Mouse (Mus musculus): ENCODE results near the gene Tmem231. TPM values are rescaled to one million over a fixed set of nuclear protein-coding genes. Genes with fewer than 3 reads are reported as not detected.

Tmem231 gene
- polyA plus RNA-seq, 1 experiment from 2014 or later, result 5.0 TPM

- H3K27me3 ChIP-seq (ENCODE audit: control insufficient read depth, insufficient read depth, low read length), result no peaks in the 10 kb centered on the region
- no peak overlapping the region for H3K9ac ChIP-seq (ENCODE audit: low read depth, low read length)
- no peak for ATAC-seq (replicated peaks; ENCODE audit: insufficient number of reproducible peaks, low FRiP score, low TSS enrichment)
- no peak overlapping the region for H3K4me3 ChIP-seq (ENCODE audit: low read depth, low read length)
- H3K4me2 ChIP-seq, result no peak overlapping the region
- WGBS (ENCODE audit: insufficient replicate concordance), result 77% methylated on average over 3 of the region's 3 CpGs
- no peaks in the 10 kb centered on the region for H3K36me3 ChIP-seq (ENCODE audit: control insufficient read depth, insufficient read depth, low read length)
- peaks cover 4% of the 10 kb centered on the region; the same call in 1 of the 2 replicates for H3K4me1 ChIP-seq (ENCODE audit: control insufficient read depth, insufficient read depth, low read length)
- H3K9me3 ChIP-seq (replicated peaks; ENCODE audit: control insufficient read depth, low read length), result no peaks in the 10 kb centered on the region
- no peak overlapping the region for H3K27ac ChIP-seq (ENCODE audit: low read depth, low read length)
These were observed 62.4 kb downstream of the Tmem231 start for GRCm38 (mm10) chr8:111871278-111871677.

- H3K27ac ChIP-seq (ENCODE audit: low read depth, low read length), result no peak overlapping the region
- H3K4me2 ChIP-seq, result no peak overlapping the region
- H3K36me3 ChIP-seq (ENCODE audit: control insufficient read depth, insufficient read depth, low read length), result no peaks in the 10 kb centered on the region; the same call in 1 of the 2 replicates
- no peaks in the 10 kb centered on the region for H3K9me3 ChIP-seq (replicated peaks; ENCODE audit: control insufficient read depth, low read length)
- H3K4me1 ChIP-seq (ENCODE audit: control insufficient read depth, insufficient read depth, low read length), result no peaks in the 10 kb centered on the region
- no peaks in the 10 kb centered on the region for H3K27me3 ChIP-seq (ENCODE audit: control insufficient read depth, insufficient read depth, low read length)
- no peak overlapping the region for H3K4me3 ChIP-seq (ENCODE audit: low read depth, low read length)
- no peak for ATAC-seq (replicated peaks; ENCODE audit: insufficient number of reproducible peaks, low FRiP score, low TSS enrichment)
- 83% methylated on average over 3 of the region's 3 CpGs for WGBS (ENCODE audit: insufficient replicate concordance)
- H3K9ac ChIP-seq (ENCODE audit: low read depth, low read length), result no peak overlapping the region
These were observed 63.3 kb downstream of the Tmem231 start for GRCm38 (mm10) chr8:111870379-111870778.

GRCm38 (mm10) chr8:111868664-111869063, 65.0 kb downstream of the Tmem231 start:
- Histone ChIP-seq H3K27ac (ENCODE audit: low read depth, low read length) (no peak overlapping the region), H3K4me2 (no peak overlapping the region), H3K4me3 (ENCODE audit: low read depth, low read length) (no peak overlapping the region), H3K4me1 (ENCODE audit: control insufficient read depth, insufficient read depth, low read length) (no peaks in the 10 kb centered on the region), H3K9me3 (replicated peaks; ENCODE audit: control insufficient read depth, low read length) (no peaks in the 10 kb centered on the region), H3K27me3 (ENCODE audit: control insufficient read depth, insufficient read depth, low read length) (no peaks in the 10 kb centered on the region), H3K9ac (ENCODE audit: low read depth, low read length) (no peak overlapping the region), H3K36me3 (ENCODE audit: control insufficient read depth, insufficient read depth, low read length) (no peaks in the 10 kb centered on the region; the same call in 1 of the 2 replicates)
- ATAC-seq (replicated peaks; ENCODE audit: insufficient number of reproducible peaks, low FRiP score, low TSS enrichment), result no peak
- 51% methylated on average over 2 of the region's 2 CpGs for WGBS (ENCODE audit: insufficient replicate concordance)

- no peak overlapping the region for H3K4me2 ChIP-seq
- H3K9ac ChIP-seq (ENCODE audit: low read depth, low read length), result no peak overlapping the region
- H3K36me3 ChIP-seq (ENCODE audit: control insufficient read depth, insufficient read depth, low read length), result no peaks in the 10 kb centered on the region; the same call in 1 of the 2 replicates
These were observed 67.8 kb downstream of the Tmem231 start for GRCm38 (mm10) chr8:111865857-111866256.

GRCm38 (mm10) chr8:111865130-111865852, 68.4 kb downstream of the Tmem231 start:
- H3K4me2 ChIP-seq, result no peak overlapping the region
- no peaks in the 10 kb centered on the region for H3K4me1 ChIP-seq (ENCODE audit: control insufficient read depth, insufficient read depth, low read length)
- no peaks in the 10 kb centered on the region; the same call in 1 of the 2 replicates for H3K36me3 ChIP-seq (ENCODE audit: control insufficient read depth, insufficient read depth, low read length)
- no peak for ATAC-seq (replicated peaks; ENCODE audit: insufficient number of reproducible peaks, low FRiP score, low TSS enrichment)
- H3K27me3 ChIP-seq (ENCODE audit: control insufficient read depth, insufficient read depth, low read length), result no peaks in the 10 kb centered on the region
- H3K27ac ChIP-seq (ENCODE audit: low read depth, low read length), result no peak overlapping the region
- H3K9me3 ChIP-seq (replicated peaks; ENCODE audit: control insufficient read depth, low read length), result no peaks in the 10 kb centered on the region
- no peak overlapping the region for H3K9ac ChIP-seq (ENCODE audit: low read depth, low read length)
- H3K4me3 ChIP-seq (ENCODE audit: low read depth, low read length), result no peak overlapping the region
- WGBS (ENCODE audit: insufficient replicate concordance), result 80% methylated on average over 8 of the region's 8 CpGs

More at GRCm38 (mm10) chr8:111865857-111866256, 67.8 kb downstream of the Tmem231 start:
- Histone ChIP-seq H3K27ac (ENCODE audit: low read depth, low read length) (no peak overlapping the region), H3K9me3 (replicated peaks; ENCODE audit: control insufficient read depth, low read length) (no peaks in the 10 kb centered on the region), H3K4me3 (ENCODE audit: low read depth, low read length) (no peak overlapping the region), H3K4me1 (ENCODE audit: control insufficient read depth, insufficient read depth, low read length) (no peaks in the 10 kb centered on the region), H3K27me3 (ENCODE audit: control insufficient read depth, insufficient read depth, low read length) (no peaks in the 10 kb centered on the region)
- WGBS (ENCODE audit: insufficient replicate concordance), result 76% methylated on average over 6 of the region's 6 CpGs
- no peak for ATAC-seq (replicated peaks; ENCODE audit: insufficient number of reproducible peaks, low FRiP score, low TSS enrichment)

- H3K9me3 ChIP-seq (replicated peaks; ENCODE audit: control insufficient read depth, low read length), result no peaks in the 10 kb centered on the region
- no peaks in the 10 kb centered on the region; the same call in 1 of the 2 replicates for H3K36me3 ChIP-seq (ENCODE audit: control insufficient read depth, insufficient read depth, low read length)
- H3K27me3 ChIP-seq (ENCODE audit: control insufficient read depth, insufficient read depth, low read length), result no peaks in the 10 kb centered on the region
- H3K4me3 ChIP-seq (ENCODE audit: low read depth, low read length), result no peak overlapping the region
- H3K4me2 ChIP-seq, result no peak overlapping the region
- WGBS (ENCODE audit: insufficient replicate concordance), result 90% methylated on average over 8 of the region's 8 CpGs
- no peak for ATAC-seq (replicated peaks; ENCODE audit: insufficient number of reproducible peaks, low FRiP score, low TSS enrichment)
- no peak overlapping the region for H3K27ac ChIP-seq (ENCODE audit: low read depth, low read length)
- H3K9ac ChIP-seq (ENCODE audit: low read depth, low read length), result no peak overlapping the region
- H3K4me1 ChIP-seq (ENCODE audit: control insufficient read depth, insufficient read depth, low read length), result no peaks in the 10 kb centered on the region
These were observed 69.0 kb downstream of the Tmem231 start for GRCm38 (mm10) chr8:111864648-111865047.

GRCm38 (mm10) chr8:111863280-111863679, 70.4 kb downstream of the Tmem231 start:
- Histone ChIP-seq H3K4me1 (ENCODE audit: control insufficient read depth, insufficient read depth, low read length) (no peaks in the 10 kb centered on the region), H3K27ac (ENCODE audit: low read depth, low read length) (no peak overlapping the region), H3K27me3 (ENCODE audit: control insufficient read depth, insufficient read depth, low read length) (no peaks in the 10 kb centered on the region), H3K4me2 (no peak overlapping the region), H3K9ac (ENCODE audit: low read depth, low read length) (no peak overlapping the region), H3K4me3 (ENCODE audit: low read depth, low read length) (no peak overlapping the region), H3K9me3 (replicated peaks; ENCODE audit: control insufficient read depth, low read length) (no peaks in the 10 kb centered on the region), H3K36me3 (ENCODE audit: control insufficient read depth, insufficient read depth, low read length) (no peaks in the 10 kb centered on the region; the same call in 1 of the 2 replicates)
- ATAC-seq (replicated peaks; ENCODE audit: insufficient number of reproducible peaks, low FRiP score, low TSS enrichment), result no peak
- WGBS (ENCODE audit: insufficient replicate concordance), result 80% methylated on average over 4 of the region's 4 CpGs
